Mouse (Mus musculus) thymus, adult 2 months (tissue): ENCODE data around the gene Car15.

Source experiments
- CTCF ChIP-seq: fragments of 200-500 bp; IDR thresholded peaks from 2 replicates; pipeline ENCODE4 v1.5.1; 2012; ENCODE audit warnings: mild to moderate bottlenecking, control low read depth, low read length, moderate library complexity, borderline replicate concordance; ENCODE audit not compliant: control insufficient read depth, poor library complexity, insufficient read depth; ENCODE audit errors: extremely low read depth
- POLR2A ChIP-seq: fragments of 200-500 bp; IDR thresholded peaks from 2 replicates; pipeline ENCODE4 v1.6.1; 2012; ENCODE audit warnings: mild to moderate bottlenecking, low read length, control low read depth, moderate library complexity; ENCODE audit not compliant: control insufficient read depth, poor library complexity, insufficient read depth; ENCODE audit errors: extremely low read depth

- TF ChIP-seq CTCF (no peak), POLR2A (no peak)
These were observed 4.9 kb downstream of the Car15 start for GRCm38 (mm10) chr16:17833321-17833680.
